Mouse (Mus musculus): ENCODE measurements around the gene Ppil6.

- TF ChIP-seq CTCF (conservative IDR thresholded peaks at IDR 0.05; ENCODE audit: insufficient read depth, insufficient read length, low read depth, low read length) = no peak
- TF ChIP-seq POLR2A (IDR thresholded peaks at IDR 0.05; ENCODE audit: low read depth, low read length) = no peak
Observed at GRCm38 (mm10) chr10:41486506-41487170, 3.6 kb upstream of the Ppil6 start.
